Mouse (Mus musculus) liver, embryonic 13.5 days (tissue): Measurements from ENCODE around the gene Atox1. TPM values are rescaled to one million over a fixed set of nuclear protein-coding genes. Genes with fewer than 3 reads are reported as not detected.
"Not testable (repeated sequence)": the region's sequence is repeated elsewhere in the genome, so short reads cannot be mapped to it uniquely, and the experiment has no call there.

Source experiments
- ATAC-seq: fragments of 200-750 bp; cut with Nextera tagmentation; 2 replicates; pipeline ENCODE4 v1.8.0; 2017; ENCODE audit warnings: low read depth, mild to moderate bottlenecking, moderate number of reproducible peaks, moderate library complexity
- DNase-seq: peaks from one replicate; pipeline ENCODE4 v3.0.0; 2022
- H3K27ac ChIP-seq: fragments of 300-500 bp; sonication (generic); 2 replicates; pipeline ENCODE4 v1.5.1; 2015; ENCODE audit warnings: moderate library complexity, mild to moderate bottlenecking, inconsistent platforms
- H3K27me3 ChIP-seq: fragments of 300-500 bp; sonication (generic); 2 replicates; pipeline ENCODE4 v1.6.1; 2015; ENCODE audit warnings: mild to moderate bottlenecking, inconsistent platforms
- H3K36me3 ChIP-seq: fragments of 300-500 bp; sonication (generic); 2 replicates; pipeline ENCODE4 v1.6.1; 2015; ENCODE audit warnings: mild to moderate bottlenecking, inconsistent platforms
- H3K4me1 ChIP-seq: fragments of 300-500 bp; sonication (generic); replicated peaks from 2 replicates; pipeline ENCODE4 v1.6.1; 2015; ENCODE audit warnings: inconsistent platforms
- H3K4me2 ChIP-seq: fragments of 300-500 bp; sonication (generic); 2 replicates; pipeline ENCODE4 v1.6.1; 2015; ENCODE audit warnings: inconsistent platforms, mild to moderate bottlenecking, moderate library complexity
- H3K4me3 ChIP-seq: fragments of 300-500 bp; sonication (generic); replicated peaks from 2 replicates; pipeline ENCODE4 v1.5.1; 2015; ENCODE audit warnings: mild to moderate bottlenecking, inconsistent platforms
- H3K9ac ChIP-seq: fragments of 300-500 bp; sonication (generic); 2 replicates; pipeline ENCODE4 v1.6.1; 2015; ENCODE audit warnings: mild to moderate bottlenecking, inconsistent platforms
- H3K9me3 ChIP-seq: fragments of 300-500 bp; sonication (generic); replicated peaks from 2 replicates; pipeline ENCODE4 v1.6.1; 2016; ENCODE audit warnings: inconsistent platforms
- WGBS: fragments of 180-500 bp; shearing (Covaris S2); methylation state at CpG from one replicate; pipeline ENCODE4 v1.1.7; 2015; ENCODE audit not compliant: insufficient replicate concordance; 5-methylcytosine and 5-hydroxymethylcytosine counted together
- polyA plus RNA-seq: library from polyadenylated mRNA; unstranded; fragments of >200 nt; fragmentation: Nextera tagmentation; extraction: Ambion mirVana; gene quantifications from 2 replicates; pipeline ENCODE4 v1.2.1, GENCODE M21; 2015

The Atox1 gene
- polyA plus RNA-seq, 1 experiment from 2014 or later, result 205 TPM

DNA sequence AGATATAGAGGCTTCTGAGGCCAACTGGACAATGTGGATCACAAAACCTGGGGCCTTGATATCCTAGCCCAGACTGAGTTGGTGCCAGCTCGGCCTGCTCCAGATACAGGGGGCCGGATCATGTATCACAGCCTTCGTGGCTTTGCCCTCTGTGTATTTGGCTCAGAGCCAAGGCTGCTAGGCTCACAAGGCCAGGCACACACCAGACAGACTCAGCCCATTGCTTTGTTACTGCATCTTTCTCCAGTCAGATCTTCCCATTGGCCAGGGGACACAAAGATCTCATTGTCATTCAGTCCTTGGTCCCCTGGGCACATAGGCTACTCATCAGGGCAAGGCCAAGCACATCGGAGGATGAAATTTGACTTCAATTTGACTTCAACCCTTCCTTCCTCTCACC lies 37.3 kb downstream of the Atox1 start:
- Histone ChIP-seq H3K27me3 (peaks cover 8% of the 10 kb centered on the region; the same call in 1 of the 2 replicates), H3K4me3 (no peak overlapping the region), H3K9ac (no peak overlapping the region), H3K4me2 (no peak overlapping the region), H3K9me3 (no peaks in the 10 kb centered on the region), H3K4me1 (peaks cover 21% of the 10 kb centered on the region), H3K36me3 (no peaks in the 10 kb centered on the region), H3K27ac (no peak overlapping the region; the same call in 1 of the 2 replicates)
- WGBS, result 48% methylated on average over 4 of the region's 4 CpGs
- no peak for DNase-seq
- no peak for ATAC-seq

DNA sequence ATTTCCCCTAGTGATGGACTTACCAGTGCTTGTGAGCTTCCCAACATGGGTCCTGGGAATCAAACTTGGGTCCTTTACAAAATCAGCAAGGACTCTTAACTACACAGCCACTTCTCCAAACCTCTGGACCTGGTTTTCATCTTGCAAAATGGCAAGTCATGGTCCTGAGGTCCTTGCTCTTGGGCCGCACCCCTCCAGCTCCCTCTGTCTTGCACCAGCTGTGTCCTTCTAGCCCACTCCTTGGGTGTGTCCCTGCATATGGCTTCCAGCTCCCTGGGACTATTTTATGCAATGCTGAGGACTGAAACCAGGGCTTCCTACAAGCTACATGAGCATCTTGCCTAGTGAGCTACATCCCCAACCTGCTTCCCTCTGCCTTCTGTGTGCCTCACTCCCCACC lies 38.1 kb downstream of the Atox1 start, which contains the start of gene Sparc:
Gene Sparc, minus strand, starts transcription at position 206 of the 400 bp plus-strand sequence.
- H3K27me3 ChIP-seq, result peaks cover 11% of the 10 kb centered on the region; the same call in 1 of the 2 replicates
- H3K4me1 ChIP-seq, result peaks cover 24% of the 10 kb centered on the region
- no peak within 1 kb of the TSS for H3K9ac ChIP-seq
- DNase-seq (no peak), ATAC-seq (no peak)
- no peak within 1 kb of the TSS for H3K4me3 ChIP-seq
- WGBS, result 82% methylated on average over 1 of the region's 1 CpGs
- no peaks in the 10 kb centered on the region for H3K36me3 ChIP-seq
- H3K27ac ChIP-seq, result no peak within 1 kb of the TSS; the same call in 1 of the 2 replicates
- H3K9me3 ChIP-seq, result no peaks in the 10 kb centered on the region
- H3K4me2 ChIP-seq, result no peak within 1 kb of the TSS

DNA sequence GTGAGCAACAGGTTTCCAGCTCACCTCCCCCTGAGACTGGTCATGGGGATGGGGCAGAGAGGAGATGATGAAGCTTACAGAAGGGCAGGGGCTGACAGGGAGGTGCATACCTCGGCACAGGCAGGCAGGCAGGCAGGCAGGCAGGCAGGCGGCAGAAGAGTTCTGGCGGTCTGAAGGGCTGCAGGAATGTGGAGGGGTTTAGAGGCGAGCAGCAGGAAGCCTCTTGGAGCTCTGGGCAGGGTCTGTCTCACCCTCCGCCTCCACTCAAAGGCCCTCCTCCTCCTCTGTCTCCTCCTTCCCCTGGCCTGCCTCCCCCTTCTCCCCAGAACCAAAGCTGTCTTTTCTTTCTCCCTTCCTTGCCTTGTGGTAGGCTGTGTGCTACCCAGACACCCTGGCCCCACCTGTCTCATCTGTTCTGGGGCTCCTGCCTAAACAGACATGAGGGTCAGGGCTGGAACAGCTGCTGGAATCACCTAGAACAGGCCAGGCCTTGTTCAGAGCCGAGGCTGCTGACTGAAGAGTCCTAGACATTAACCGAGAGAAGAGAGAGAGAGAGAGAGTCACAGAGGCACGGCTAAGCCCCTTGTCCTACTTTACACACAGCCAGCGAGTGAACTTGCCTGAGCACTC lies 41.2 kb downstream of the Atox1 start:
- Histone ChIP-seq H3K9ac (peak overlapping the region; percentile 54), H3K36me3 (no peaks in the 10 kb centered on the region), H3K4me1 (peaks cover 34% of the 10 kb centered on the region), H3K4me3 (peak overlapping the region; percentile 43), H3K27ac (peak overlapping the region; percentile 43), H3K4me2 (peak overlapping the region; percentile 55), H3K27me3 (peaks cover 11% of the 10 kb centered on the region; the same call in 1 of the 2 replicates), H3K9me3 (no peaks in the 10 kb centered on the region)
- ATAC-seq (peak; percentile 34; the same call in 1 of the 2 replicates), DNase-seq (no peak)
- WGBS, result 29% methylated on average over 9 of the region's 9 CpGs

DNA sequence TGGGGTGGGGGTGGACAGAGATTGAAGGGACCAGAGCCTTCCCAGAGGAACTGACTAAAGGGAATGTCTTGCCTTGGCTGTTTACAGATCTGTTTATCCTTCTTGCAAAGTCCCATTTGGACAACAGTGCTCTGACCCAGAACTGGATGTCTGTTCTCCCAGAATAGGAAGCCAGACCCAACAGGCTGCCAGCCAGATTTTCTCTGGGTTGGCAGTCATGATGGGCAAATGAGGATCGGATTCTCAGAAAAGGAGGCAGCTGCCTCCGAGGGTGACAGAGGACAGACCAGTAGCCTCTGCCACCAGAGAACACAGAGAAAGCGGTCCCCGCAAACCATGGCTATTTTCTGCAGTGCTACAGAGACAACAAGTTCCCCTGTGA lies 41.8 kb downstream of the Atox1 start:
- 26% methylated on average over 4 of the region's 4 CpGs for WGBS
- Histone ChIP-seq H3K36me3 (no peaks in the 10 kb centered on the region), H3K4me3 (peak overlapping the region; percentile 43), H3K4me2 (peak overlapping the region; percentile 55), H3K27ac (0 out of 2 replicates have a peak overlapping the region, but pooled peaks have one; percentile 16), H3K27me3 (peaks cover 11% of the 10 kb centered on the region; the same call in 1 of the 2 replicates), H3K4me1 (peaks cover 39% of the 10 kb centered on the region), H3K9ac (peak overlapping the region; percentile 54), H3K9me3 (no peaks in the 10 kb centered on the region)
- ATAC-seq, result no peak
- no peak for DNase-seq

DNA sequence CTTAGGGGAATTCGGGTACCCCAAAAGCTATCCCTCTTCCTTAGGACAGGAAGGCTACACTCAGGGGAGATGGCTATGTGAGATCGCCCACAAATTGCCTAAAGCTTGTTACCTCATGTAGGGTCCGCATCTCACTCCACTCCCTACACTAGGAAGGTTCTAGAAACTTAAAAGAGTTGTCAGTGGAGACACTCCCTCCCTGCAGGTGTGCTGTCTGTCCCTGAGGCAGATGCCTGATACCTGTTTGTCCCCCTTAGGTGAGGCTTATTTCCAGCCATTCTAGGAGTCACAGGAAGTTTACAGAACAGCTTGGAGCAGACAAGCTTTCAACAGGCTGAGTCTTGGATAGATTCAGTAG lies 42.4 kb downstream of the Atox1 start:
- DNase-seq (no peak), ATAC-seq (no peak)
- Histone ChIP-seq H3K27me3 (peaks cover 11% of the 10 kb centered on the region; the same call in 1 of the 2 replicates), H3K27ac (peak overlapping the region; percentile 51; the same call in 1 of the 2 replicates), H3K4me3 (peak overlapping the region; percentile 43), H3K9ac (peak overlapping the region; percentile 54), H3K4me1 (peaks cover 36% of the 10 kb centered on the region), H3K4me2 (peak overlapping the region; percentile 55), H3K36me3 (no peaks in the 10 kb centered on the region), H3K9me3 (no peaks in the 10 kb centered on the region)
- 10% methylated on average over 3 of the region's 3 CpGs for WGBS

DNA sequence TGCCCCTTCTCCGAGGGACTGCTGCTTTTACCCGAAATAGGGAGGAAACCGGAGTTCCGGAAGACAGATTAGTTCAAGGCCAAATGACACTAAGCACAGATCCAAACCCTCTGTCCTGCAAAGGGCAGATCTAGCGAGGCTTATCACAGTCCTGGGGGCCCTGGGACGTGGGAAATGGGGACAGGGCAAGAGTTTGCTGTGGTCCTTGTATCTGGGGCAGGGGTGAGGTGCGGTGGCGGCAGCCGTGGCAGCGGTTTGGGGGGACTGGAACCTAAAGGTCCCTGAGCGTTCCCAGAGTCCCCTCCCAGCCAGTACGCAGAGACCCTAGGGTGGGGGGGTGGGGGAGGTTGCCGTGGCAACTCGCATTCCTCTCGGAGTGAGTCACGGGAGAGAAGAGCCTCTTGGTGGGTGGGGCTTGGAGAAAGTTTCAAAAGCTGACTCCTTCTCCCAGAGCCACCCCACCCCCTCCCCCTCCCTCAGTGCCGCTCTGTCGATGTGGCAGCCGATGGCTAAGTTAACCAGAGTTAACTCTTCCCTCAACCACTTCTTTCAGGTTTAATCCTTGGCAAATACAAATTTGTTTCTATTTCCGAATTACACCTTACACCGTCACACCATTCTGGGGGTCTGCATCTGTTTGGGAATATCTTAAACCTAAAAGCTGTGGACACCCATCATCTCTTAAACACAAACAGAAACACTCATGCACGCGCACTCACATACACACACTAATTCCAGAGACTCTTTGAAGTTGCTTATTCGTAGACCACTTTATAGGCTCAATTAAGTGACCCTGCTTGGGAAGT lies 42.9 kb downstream of the Atox1 start:
- no peaks in the 10 kb centered on the region for H3K9me3 ChIP-seq
- H3K36me3 ChIP-seq, result no peaks in the 10 kb centered on the region
- peaks cover 33% of the 10 kb centered on the region for H3K4me1 ChIP-seq
- 3% methylated on average over 24 of the region's 24 CpGs for WGBS
- H3K27me3 ChIP-seq, result peaks cover 11% of the 10 kb centered on the region; the same call in 1 of the 2 replicates
- peak overlapping the region; percentile 51; the same call in 1 of the 2 replicates for H3K27ac ChIP-seq
- H3K4me3 ChIP-seq, result peak overlapping the region; percentile 43
- peak overlapping the region; percentile 55 for H3K4me2 ChIP-seq
- peak; percentile 26; the same call in 1 of the 2 replicates for ATAC-seq
- peak overlapping the region; percentile 54; the same call in 1 of the 2 replicates for H3K9ac ChIP-seq
- DNase-seq, result no peak

DNA sequence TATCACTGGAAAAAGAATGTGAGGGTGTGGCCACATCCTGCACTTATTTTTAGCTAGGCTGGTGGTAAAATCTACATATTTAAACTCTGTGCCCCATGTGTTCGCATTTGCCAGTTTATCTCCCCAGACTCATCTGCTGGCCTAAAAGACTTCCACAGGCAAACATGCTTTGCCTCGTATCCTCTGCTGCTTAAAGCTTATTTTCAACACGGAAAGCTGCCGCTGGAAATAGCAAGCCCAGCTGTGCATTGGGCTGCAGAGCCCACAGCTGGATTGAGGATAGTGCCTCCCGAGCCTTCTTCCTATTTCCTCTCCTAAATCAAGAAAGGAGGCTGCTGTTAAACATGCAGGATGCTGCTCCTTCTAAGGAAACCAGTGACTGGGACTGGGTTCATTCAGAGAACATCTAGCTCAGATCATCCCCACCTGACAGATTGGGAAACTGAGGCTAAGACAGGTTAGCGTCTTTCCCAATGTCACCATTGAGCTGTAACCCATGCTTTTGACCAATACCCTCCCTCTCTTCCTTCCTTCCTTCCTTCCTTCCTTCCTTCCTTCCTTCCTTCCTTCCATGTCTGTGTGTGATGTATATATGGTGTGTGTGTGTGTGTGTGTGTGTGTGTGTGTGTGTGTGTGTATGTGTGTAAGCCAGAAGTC lies 44.3 kb downstream of the Atox1 start:
- no peak for ATAC-seq
- Histone ChIP-seq H3K9ac (no peak overlapping the region), H3K4me2 (peak overlapping the region; percentile 55; the same call in 1 of the 2 replicates), H3K9me3 (no peaks in the 10 kb centered on the region), H3K27ac (0 out of 2 replicates have a peak overlapping the region, but pooled peaks have one; percentile 14), H3K27me3 (peaks cover 11% of the 10 kb centered on the region; the same call in 1 of the 2 replicates), H3K36me3 (no peaks in the 10 kb centered on the region), H3K4me3 (no peak overlapping the region), H3K4me1 (peaks cover 33% of the 10 kb centered on the region)
- whole genome bisulfite sequencing, result 22% methylated on average over 6 of the region's 6 CpGs
- DNase-seq, result no peak

DNA sequence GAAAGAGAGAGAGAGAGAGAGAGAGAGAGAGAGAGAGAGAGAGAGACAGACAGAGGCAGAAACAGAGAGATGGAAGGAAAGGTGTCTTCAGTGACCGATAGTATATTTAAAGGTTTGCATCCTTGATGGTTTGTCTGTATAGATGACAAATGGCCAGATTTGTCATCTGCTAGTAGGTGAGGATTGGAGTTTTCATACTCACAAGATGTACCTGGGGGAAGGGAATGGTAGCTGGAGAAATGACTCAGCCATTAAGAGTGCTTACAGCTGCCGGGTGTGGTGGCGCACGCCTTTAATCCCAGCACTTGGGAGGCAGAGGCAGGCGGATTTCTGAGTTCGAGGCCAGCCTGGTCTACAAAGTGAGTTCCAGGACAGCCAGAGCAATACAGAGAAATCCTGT lies 45.3 kb downstream of the Atox1 start:
- H3K27ac ChIP-seq, H3K4me2 ChIP-seq, ATAC-seq, H3K9ac ChIP-seq, DNase-seq, H3K36me3 ChIP-seq, H3K4me3 ChIP-seq, H3K9me3 ChIP-seq: not testable (repeated sequence)
- WGBS, result 69% methylated on average over 6 of the region's 6 CpGs
- Histone ChIP-seq H3K27me3 (peaks cover 11% of the 10 kb centered on the region; the same call in 1 of the 2 replicates), H3K4me1 (peaks cover 28% of the 10 kb centered on the region)

DNA sequence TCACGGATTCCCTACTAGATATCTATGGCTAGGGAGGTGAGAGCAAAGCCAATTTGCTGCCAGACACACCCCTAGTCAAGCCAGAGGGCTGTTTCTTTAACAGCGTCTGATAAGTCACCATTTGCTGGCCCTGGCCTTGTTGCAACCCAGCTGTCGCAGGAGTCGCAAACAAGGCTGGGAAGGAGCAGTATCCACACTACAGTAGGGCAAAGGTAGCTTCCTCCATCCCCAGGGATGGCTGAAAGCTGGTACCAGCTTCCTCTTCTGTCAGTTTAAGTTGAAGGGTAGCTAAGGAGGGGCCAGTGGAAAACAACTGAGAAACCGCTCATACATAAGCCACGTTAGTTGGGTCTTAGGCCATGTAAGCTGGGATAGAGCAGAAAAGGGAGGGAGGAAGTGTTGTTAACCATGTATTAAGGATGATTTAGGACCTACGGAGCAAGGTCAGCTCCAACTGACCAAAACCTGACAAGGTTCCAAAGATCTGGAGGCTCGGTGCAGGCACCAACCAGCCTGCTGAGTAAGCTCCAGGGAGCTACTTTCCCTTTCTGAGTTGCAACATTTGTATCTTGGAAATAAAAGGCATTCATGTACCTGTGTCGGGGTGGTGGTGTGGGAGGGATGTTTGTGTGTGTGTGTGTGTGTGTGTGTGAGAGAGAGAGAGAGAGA lies 45.9 kb downstream of the Atox1 start:
- H3K9ac ChIP-seq, result no peak overlapping the region

DNA sequence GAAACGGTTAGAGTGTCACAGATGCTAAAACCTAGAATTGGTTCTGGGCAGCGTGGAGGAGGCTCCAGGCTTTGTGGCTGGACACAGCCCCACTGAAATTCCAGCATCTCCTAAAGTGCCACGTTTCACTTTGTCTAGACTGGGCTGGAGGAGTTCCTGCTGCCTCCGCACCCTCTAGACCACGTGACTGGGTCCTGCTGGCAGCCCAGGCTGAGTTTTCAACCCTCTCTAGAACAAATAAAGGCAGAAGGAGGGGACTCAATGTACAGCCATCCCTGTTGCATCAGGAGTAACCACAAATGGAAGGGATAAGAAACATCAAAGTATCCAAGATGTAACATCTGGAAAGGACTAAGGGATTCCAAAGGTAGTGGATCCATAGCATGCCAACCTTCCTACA lies 46.7 kb downstream of the Atox1 start:
- WGBS, result 55% methylated on average over 5 of the region's 5 CpGs
- no peak overlapping the region for H3K27ac ChIP-seq
- no peak for ATAC-seq

More for the DNA sequence above, 45.9 kb downstream of the Atox1 start:
- no peaks in the 10 kb centered on the region for H3K9me3 ChIP-seq
- 22% methylated on average over 9 of the region's 9 CpGs for WGBS
- H3K27me3 ChIP-seq, result peaks cover 11% of the 10 kb centered on the region; the same call in 1 of the 2 replicates
- no peak for ATAC-seq
- H3K4me1 ChIP-seq, result peaks cover 25% of the 10 kb centered on the region
- no peak for DNase-seq
- no peak overlapping the region for H3K4me3 ChIP-seq
- H3K4me2 ChIP-seq, result no peak overlapping the region
- no peaks in the 10 kb centered on the region for H3K36me3 ChIP-seq
- no peak overlapping the region for H3K27ac ChIP-seq

More for the DNA sequence above, 46.7 kb downstream of the Atox1 start:
- Histone ChIP-seq H3K9ac (no peak overlapping the region), H3K4me2 (no peak overlapping the region), H3K9me3 (no peaks in the 10 kb centered on the region), H3K4me3 (no peak overlapping the region), H3K4me1 (peaks cover 19% of the 10 kb centered on the region), H3K36me3 (no peaks in the 10 kb centered on the region), H3K27me3 (peaks cover 7% of the 10 kb centered on the region; the same call in 1 of the 2 replicates)
- DNase-seq, result no peak
